Mouse (Mus musculus) neural tube, embryonic 15.5 days (tissue): Measurements from ENCODE around the gene Runx3. TPM values are rescaled to one million over a fixed set of nuclear protein-coding genes. Genes with fewer than 3 reads are reported as not detected.
"Not testable (repeated sequence)": the region's sequence is repeated elsewhere in the genome, so short reads cannot be mapped to it uniquely, and the experiment has no call there.

Experiments used
- ATAC-seq: fragments of 200-750 bp; cut with Nextera tagmentation; 2 replicates; pipeline ENCODE4 v1.8.0; 2017; ENCODE audit warnings: mild to moderate bottlenecking, moderate TSS enrichment, moderate library complexity; ENCODE audit not compliant: low FRiP score
- H3K27ac ChIP-seq: fragments of 300-500 bp; sonication (generic); replicated peaks from 2 replicates; pipeline ENCODE4 v1.5.1; 2015; ENCODE audit warnings: mild to moderate bottlenecking, inconsistent platforms
- H3K27me3 ChIP-seq: fragments of 300-500 bp; sonication (generic); replicated peaks from 2 replicates; pipeline ENCODE4 v1.6.1; 2015; ENCODE audit warnings: inconsistent platforms
- H3K36me3 ChIP-seq: fragments of 300-500 bp; sonication (generic); 2 replicates; pipeline ENCODE4 v1.6.1; 2015; ENCODE audit warnings: inconsistent platforms
- H3K4me1 ChIP-seq: fragments of 300-500 bp; sonication (generic); 2 replicates; pipeline ENCODE4 v1.6.1; 2015; ENCODE audit warnings: inconsistent platforms
- H3K4me2 ChIP-seq: fragments of 300-500 bp; sonication (generic); 2 replicates; pipeline ENCODE4 v1.6.1; 2015; ENCODE audit warnings: inconsistent platforms, mild to moderate bottlenecking, moderate library complexity
- H3K4me3 ChIP-seq: fragments of 300-500 bp; sonication (generic); replicated peaks from 2 replicates; pipeline ENCODE4 v1.5.1; 2015; ENCODE audit warnings: mild to moderate bottlenecking, inconsistent platforms
- H3K9ac ChIP-seq: fragments of 300-500 bp; sonication (generic); replicated peaks from 2 replicates; pipeline ENCODE4 v1.6.1; 2015; ENCODE audit warnings: mild to moderate bottlenecking, inconsistent platforms
- H3K9me3 ChIP-seq: fragments of 300-500 bp; sonication (generic); replicated peaks from 2 replicates; pipeline ENCODE4 v1.6.1; 2016; ENCODE audit warnings: inconsistent platforms
- WGBS: fragments of 180-500 bp; shearing (Covaris S2); methylation state at CpG from one replicate; pipeline ENCODE4 v1.1.7; 2015; ENCODE audit warnings: mixed read lengths; 5-methylcytosine and 5-hydroxymethylcytosine counted together
- polyA plus RNA-seq: library from polyadenylated mRNA; unstranded; fragments of >200 nt; fragmentation: Nextera tagmentation; extraction: Ambion mirVana; gene quantifications from 2 replicates; pipeline ENCODE4 v1.2.1, GENCODE M21; 2015

Runx3 gene
- polyA plus RNA-seq, 1 experiment from 2014 or later = 0.19 TPM

DNA sequence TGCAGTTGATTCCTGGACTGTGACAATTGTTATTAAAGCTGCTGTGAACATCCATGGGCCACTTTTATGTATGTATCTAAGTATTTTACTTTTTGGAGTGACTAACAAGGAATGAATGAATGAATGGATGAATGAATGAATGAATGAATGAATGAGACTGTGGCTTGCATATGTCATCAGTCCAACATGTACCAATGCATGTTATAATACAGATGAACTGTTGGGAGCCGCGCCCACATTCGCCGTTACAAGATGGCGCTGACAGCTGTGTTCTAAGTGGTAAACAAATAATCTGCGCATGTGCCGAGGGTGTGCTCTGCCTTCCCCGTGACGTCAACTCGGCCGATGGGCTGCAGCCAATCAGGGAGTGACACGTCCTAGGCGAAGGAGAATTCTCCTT lies 63.8 kb downstream of the Runx3 start:
- H3K9ac ChIP-seq, H3K36me3 ChIP-seq, H3K4me1 ChIP-seq, H3K4me3 ChIP-seq, H3K4me2 ChIP-seq, H3K27me3 ChIP-seq, H3K27ac ChIP-seq, ATAC-seq, H3K9me3 ChIP-seq: not testable (repeated sequence)
- 95% methylated on average over 7 of the region's 13 CpGs for WGBS

DNA sequence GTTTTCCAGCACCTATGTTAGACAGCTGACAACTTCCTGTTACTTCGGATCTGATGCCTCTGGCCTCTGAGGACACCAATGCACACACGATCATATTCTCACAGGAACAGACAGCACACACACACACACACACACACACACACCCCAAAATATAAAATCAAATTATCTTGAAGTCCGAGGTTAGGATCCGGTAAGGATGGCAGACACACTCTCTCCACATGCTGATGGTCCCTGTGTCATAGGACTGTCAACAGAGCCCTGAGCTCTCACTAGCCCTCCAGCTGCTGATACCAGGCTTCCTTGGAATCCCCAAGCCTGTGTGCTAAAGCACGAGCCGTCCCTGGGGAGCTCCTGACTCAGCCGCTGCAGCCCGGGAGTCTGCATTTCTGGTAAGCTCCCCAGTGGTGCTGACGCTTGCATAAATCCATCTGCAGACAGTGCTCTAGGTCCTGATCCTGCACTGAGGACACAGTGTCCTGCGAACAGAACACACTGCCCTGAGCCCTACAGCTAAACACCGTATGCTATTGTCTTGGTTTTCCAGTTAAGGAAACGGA lies 69.1 kb downstream of the Runx3 start:
- Histone ChIP-seq H3K9me3 (no peaks in the 10 kb centered on the region), H3K9ac (no peak overlapping the region), H3K4me2 (no peak overlapping the region), H3K27me3 (no peaks in the 10 kb centered on the region), H3K36me3 (no peaks in the 10 kb centered on the region), H3K27ac (no peak overlapping the region), H3K4me1 (no peaks in the 10 kb centered on the region), H3K4me3 (no peak overlapping the region)
- 77% methylated on average over 12 of the region's 12 CpGs for WGBS
- no peak for ATAC-seq

DNA sequence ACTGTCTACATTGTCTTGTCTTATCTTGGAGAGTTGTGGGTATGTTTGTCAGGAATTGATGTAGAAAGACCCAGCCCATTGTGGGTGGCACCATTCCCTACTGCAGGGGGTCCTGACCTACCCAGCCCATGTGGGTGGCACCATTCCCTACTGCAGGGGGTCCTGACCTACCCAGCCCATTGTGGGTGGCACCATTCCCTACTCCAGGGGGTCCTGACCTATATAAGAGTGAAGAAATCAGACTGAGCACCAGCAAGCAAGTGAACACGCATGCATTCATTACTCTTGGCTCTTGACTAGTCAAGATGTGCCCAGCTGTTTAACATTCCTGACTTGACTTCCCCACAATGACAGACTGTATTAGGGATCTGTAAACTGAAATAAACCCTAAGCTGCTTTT lies 69.9 kb downstream of the Runx3 start:
- no peaks in the 10 kb centered on the region for H3K4me1 ChIP-seq
- 83% methylated on average over 1 of the region's 1 CpGs for WGBS
- H3K27me3 ChIP-seq = no peaks in the 10 kb centered on the region
- H3K27ac ChIP-seq = no peak overlapping the region
- H3K36me3 ChIP-seq = no peaks in the 10 kb centered on the region
- H3K4me3 ChIP-seq = no peak overlapping the region
- no peak overlapping the region for H3K9ac ChIP-seq
- ATAC-seq = no peak
- H3K4me2 ChIP-seq = no peak overlapping the region
- no peaks in the 10 kb centered on the region for H3K9me3 ChIP-seq

DNA sequence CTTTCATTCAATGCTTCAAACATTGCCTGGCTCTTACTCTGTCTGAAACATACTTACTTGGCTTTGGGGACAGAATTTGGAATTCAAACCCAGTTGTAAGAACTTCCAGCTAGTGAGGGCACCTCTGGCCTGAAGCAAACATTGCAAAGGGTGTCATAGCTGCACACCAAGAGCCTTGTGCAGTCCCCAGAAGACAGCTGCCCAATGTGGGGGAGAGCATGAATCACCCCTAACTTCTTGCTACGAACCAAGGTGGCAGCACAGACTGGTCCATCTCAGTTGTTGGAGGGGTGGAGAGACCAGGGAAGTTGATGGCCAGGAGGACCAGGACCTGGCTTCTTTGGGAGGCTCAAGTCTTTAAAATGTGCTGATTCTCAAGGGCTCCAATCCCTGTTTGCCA lies 70.7 kb downstream of the Runx3 start:
- ATAC-seq = no peak
- Histone ChIP-seq H3K4me3 (no peak overlapping the region), H3K36me3 (no peaks in the 10 kb centered on the region), H3K27me3 (no peaks in the 10 kb centered on the region), H3K4me2 (no peak overlapping the region), H3K27ac (no peak overlapping the region), H3K4me1 (no peaks in the 10 kb centered on the region), H3K9me3 (no peaks in the 10 kb centered on the region), H3K9ac (no peak overlapping the region)
- WGBS = 70% methylated on average over 1 of the region's 1 CpGs

DNA sequence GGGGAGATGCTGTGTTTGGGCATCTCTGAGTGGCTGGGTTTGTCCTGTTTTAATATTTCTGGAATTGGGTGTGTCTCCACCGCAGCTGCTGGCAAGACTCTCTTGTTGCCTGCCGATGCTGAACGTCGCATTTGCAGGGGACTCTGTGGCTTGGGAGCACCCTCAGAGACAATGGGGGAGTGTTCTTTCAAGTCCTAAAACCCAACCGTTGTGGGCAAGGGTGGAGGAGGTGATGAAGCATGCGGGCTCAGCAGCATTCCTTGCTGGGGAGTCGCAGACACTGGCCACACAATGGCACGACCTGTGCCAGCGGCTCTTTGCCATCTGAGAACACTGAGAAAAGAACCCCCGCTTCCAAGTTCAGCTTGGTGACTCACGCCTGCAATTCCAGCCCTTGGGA lies 71.2 kb downstream of the Runx3 start:
- no peak overlapping the region for H3K4me2 ChIP-seq
- H3K4me1 ChIP-seq = no peaks in the 10 kb centered on the region
- H3K9me3 ChIP-seq = no peaks in the 10 kb centered on the region
- no peak overlapping the region for H3K27ac ChIP-seq
- 81% methylated on average over 11 of the region's 11 CpGs for WGBS
- no peak overlapping the region for H3K9ac ChIP-seq
- no peaks in the 10 kb centered on the region for H3K27me3 ChIP-seq
- no peak overlapping the region for H3K4me3 ChIP-seq
- H3K36me3 ChIP-seq = no peaks in the 10 kb centered on the region
- no peak for ATAC-seq

DNA sequence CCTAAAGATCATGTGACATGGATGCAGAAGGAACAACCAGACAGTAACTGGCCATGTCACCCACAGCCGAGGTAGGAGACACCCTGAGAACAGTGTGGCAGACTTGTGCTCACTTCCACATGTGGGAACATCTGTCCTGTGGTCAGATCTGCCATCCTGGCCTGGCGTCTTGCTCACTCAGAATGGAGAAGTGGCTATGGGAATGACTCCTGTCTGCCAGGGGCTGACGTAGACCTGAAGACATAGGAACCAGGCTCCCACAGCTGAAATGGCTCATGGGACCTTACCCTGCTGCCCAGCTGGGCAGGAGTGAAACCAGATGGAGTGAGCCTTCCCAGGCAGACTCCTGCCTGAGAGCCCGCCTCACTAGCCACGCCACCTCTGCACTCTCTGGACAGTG lies 72.4 kb downstream of the Runx3 start:
- no peaks in the 10 kb centered on the region for H3K36me3 ChIP-seq
- no peak overlapping the region for H3K9ac ChIP-seq
- ATAC-seq = no peak
- 78% methylated on average over 5 of the region's 5 CpGs for WGBS
- H3K27ac ChIP-seq = no peak overlapping the region
- H3K4me3 ChIP-seq = no peak overlapping the region
- H3K4me2 ChIP-seq = no peak overlapping the region
- no peaks in the 10 kb centered on the region for H3K9me3 ChIP-seq
- H3K27me3 ChIP-seq = 0 out of 2 replicates have a peak, but pooled peaks cover 4% of the 10 kb centered on the region
- H3K4me1 ChIP-seq = no peaks in the 10 kb centered on the region

DNA sequence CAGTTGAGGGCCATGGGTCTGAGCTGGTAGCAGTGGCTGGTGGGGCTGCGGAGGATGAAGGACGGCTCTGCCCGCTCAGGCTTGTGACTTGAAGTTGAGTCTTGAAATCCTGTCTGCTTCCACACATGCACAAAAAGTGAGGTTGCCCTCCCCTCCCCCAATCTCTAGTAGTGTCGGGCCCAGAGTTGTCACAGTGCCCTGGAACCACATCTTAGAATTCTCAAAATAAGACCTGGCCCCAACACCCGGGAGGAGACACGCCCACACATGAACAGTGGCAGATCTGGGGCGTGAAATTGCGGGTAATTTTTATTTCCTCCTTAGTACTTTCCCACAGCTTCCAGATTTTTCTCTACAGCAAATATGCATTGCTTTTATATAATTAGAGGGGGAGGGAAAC lies 77.4 kb downstream of the Runx3 start:
- H3K4me2 ChIP-seq = no peak overlapping the region
- no peak overlapping the region for H3K4me3 ChIP-seq
- peaks cover 6% of the 10 kb centered on the region; the same call in 1 of the 2 replicates for H3K4me1 ChIP-seq
- H3K27me3 ChIP-seq = peaks cover 6% of the 10 kb centered on the region; the same call in 1 of the 2 replicates
- H3K9ac ChIP-seq = no peak overlapping the region
- H3K9me3 ChIP-seq = no peaks in the 10 kb centered on the region
- no peaks in the 10 kb centered on the region for H3K36me3 ChIP-seq
- 84% methylated on average over 8 of the region's 8 CpGs for WGBS
- no peak overlapping the region for H3K27ac ChIP-seq
- no peak for ATAC-seq

DNA sequence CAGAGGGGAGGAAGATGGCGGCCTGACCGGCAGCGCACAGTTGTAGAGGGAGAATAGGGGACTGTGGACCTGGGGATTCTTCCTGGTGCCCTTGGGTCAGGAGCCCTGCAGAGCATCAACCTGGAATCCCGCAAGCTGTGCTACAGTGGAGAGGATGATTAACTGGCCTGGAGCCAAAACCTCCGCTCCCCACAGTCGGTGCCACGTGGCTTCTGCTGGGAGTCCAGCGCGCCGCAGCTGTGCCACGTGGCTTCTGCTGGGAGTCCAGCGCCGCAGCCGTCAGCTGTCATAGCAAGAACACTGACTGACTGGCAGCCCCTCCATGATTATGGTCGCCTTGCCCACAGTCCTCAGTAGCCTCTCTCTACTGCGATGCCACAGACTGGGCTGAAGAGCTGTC lies 81.3 kb downstream of the Runx3 start:
- Histone ChIP-seq H3K9ac (no peak overlapping the region), H3K36me3 (no peaks in the 10 kb centered on the region), H3K27me3 (peaks cover 36% of the 10 kb centered on the region), H3K4me2 (peak overlapping the region; percentile 35), H3K9me3 (no peaks in the 10 kb centered on the region), H3K4me1 (peaks cover 23% of the 10 kb centered on the region), H3K27ac (no peak overlapping the region), H3K4me3 (no peak overlapping the region)
- no peak for ATAC-seq
- 61% methylated on average over 16 of the region's 16 CpGs for WGBS

DNA sequence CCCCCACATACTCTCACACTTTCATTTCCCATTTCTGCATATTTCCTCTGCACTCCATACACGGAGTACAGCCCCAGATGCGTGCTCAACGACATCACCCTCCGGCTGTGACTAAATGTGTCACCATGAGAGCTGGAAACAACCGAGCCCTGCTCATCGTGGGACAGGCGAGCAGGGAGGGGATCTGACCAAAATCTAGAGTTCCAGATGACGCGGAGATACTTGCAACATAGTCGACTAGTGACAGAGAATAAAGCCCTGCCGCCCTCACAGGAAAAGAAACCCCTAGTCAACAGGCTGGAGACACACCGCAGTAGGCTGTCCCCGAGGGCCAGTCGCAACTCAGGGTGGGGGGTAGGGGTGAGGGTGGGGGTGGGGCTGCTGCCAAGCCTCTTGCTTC lies 82.8 kb downstream of the Runx3 start:
- peak overlapping the region; percentile 25 for H3K4me3 ChIP-seq
- no peak overlapping the region for H3K9ac ChIP-seq
- WGBS = 9% methylated on average over 14 of the region's 14 CpGs
- peaks cover 38% of the 10 kb centered on the region for H3K27me3 ChIP-seq
- H3K4me1 ChIP-seq = peaks cover 23% of the 10 kb centered on the region
- no peak for ATAC-seq
- H3K9me3 ChIP-seq = no peaks in the 10 kb centered on the region
- no peak overlapping the region for H3K27ac ChIP-seq
- peak overlapping the region; percentile 54 for H3K4me2 ChIP-seq
- H3K36me3 ChIP-seq = no peaks in the 10 kb centered on the region

DNA sequence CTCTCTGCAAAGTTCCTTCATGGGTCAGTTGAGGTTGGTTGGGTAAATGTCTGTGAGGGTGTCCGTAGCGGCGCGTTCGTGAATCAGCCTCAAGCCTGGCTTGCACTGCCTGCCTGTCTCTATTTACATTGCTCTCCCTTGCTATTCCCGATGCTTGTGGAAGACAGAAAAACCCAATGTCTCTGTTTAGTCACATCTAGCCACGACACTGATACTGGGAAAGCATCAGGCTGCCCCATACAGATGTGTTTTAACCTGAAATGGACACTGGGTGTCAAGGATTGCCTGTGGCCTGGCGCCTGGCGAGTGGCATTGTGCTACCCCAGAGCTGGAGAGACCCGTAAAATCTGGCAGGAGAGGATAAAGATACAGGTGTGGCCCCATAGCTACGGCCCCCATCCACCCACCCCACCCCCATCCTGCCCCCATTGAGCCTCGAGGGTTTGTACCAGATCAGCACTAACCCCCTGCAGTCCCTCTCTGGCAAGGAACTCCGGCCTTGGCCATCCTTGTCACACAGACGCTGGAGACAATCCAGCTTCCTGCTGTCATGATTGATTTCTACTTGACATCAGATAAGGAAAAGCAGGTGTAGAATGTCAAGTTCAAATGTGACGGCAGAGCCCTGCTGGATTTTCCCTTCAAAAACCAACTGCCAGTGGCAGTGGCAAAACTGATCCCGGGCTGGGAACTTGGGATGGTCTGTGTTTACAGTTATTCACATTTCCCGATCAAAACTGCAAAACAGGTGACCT lies 83.5 kb downstream of the Runx3 start:
- no peaks in the 10 kb centered on the region for H3K9me3 ChIP-seq
- WGBS = 18% methylated on average over 17 of the region's 17 CpGs
- H3K36me3 ChIP-seq = no peaks in the 10 kb centered on the region
- no peak overlapping the region for H3K9ac ChIP-seq
- H3K4me3 ChIP-seq = peak overlapping the region; percentile 25
- H3K27me3 ChIP-seq = peaks cover 38% of the 10 kb centered on the region
- peak overlapping the region; percentile 54 for H3K4me2 ChIP-seq
- no peak overlapping the region for H3K27ac ChIP-seq
- no peak for ATAC-seq
- peaks cover 23% of the 10 kb centered on the region for H3K4me1 ChIP-seq

DNA sequence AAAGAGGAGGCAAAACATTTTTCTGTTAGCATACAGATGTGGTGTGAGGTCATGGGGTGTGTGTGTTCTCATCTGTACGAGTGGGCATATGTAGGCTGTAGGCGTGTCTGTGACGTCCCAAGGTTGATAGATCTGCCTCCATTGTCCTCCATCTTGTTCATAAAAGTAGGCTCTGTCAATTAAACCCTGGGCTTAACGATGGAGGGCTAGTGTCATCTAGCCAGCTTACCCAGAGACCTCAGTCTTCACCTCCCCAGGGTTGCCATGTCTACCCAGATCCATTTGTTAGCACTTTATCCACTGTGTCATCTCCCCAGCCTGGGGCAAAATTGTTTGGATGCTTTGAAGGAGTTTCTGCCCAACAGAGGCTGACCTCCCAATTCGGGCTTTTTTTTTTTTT lies 84.2 kb downstream of the Runx3 start:
- ATAC-seq = no peak
- H3K36me3 ChIP-seq = no peaks in the 10 kb centered on the region
- H3K4me1 ChIP-seq = peaks cover 23% of the 10 kb centered on the region
- no peaks in the 10 kb centered on the region for H3K9me3 ChIP-seq
- 47% methylated on average over 5 of the region's 5 CpGs for WGBS
- no peak overlapping the region for H3K4me3 ChIP-seq
- H3K9ac ChIP-seq = no peak overlapping the region
- no peak overlapping the region for H3K27ac ChIP-seq
- H3K4me2 ChIP-seq = no peak overlapping the region
- peaks cover 38% of the 10 kb centered on the region for H3K27me3 ChIP-seq

DNA sequence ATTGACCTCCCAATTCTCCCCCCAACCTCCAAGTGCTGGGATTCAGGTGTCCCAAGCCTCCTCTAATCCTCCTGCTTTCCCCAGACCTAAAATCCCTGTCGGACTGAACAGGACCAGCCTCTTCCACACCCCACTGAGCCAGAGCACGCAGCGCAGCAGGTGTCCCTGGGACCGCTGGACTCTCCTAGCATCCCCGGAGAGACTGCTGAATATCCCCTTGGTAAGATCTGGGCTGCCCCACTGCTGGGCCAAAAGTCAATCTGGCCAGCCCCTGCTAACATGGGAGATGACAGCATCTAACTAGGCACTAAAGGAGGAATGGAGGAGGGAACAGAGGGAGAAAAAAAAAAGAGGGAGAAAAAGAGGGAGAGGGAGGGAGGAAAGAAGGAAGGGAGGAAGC lies 84.8 kb downstream of the Runx3 start:
- H3K27ac ChIP-seq = no peak overlapping the region
- WGBS = 19% methylated on average over 5 of the region's 5 CpGs
- no peaks in the 10 kb centered on the region for H3K36me3 ChIP-seq
- H3K4me1 ChIP-seq = peaks cover 23% of the 10 kb centered on the region
- H3K9ac ChIP-seq = no peak overlapping the region
- no peak overlapping the region for H3K4me3 ChIP-seq
- H3K4me2 ChIP-seq = no peak overlapping the region
- H3K27me3 ChIP-seq = peaks cover 38% of the 10 kb centered on the region
- no peak for ATAC-seq
- no peaks in the 10 kb centered on the region for H3K9me3 ChIP-seq
